Mouse (Mus musculus) layer of hippocampus, adult 6 months (tissue): ENCODE data around the gene Trpm1. TPM values are rescaled to one million over a fixed set of nuclear protein-coding genes. Genes with fewer than 3 reads are reported as not detected.

Experiments
- long read RNA-seq, 2 experiments: library from polyadenylated mRNA; unstranded; transcript quantifications; one replicate each; pipeline ENCODE4 v2.0.0; 2019 to 2020
- microRNA-seq: library from miRNA; unstranded; fragments of <30 nt; microRNA quantifications from one replicate; pipeline ENCODE4 v1.2.0, GENCODE M21; 2020
- polyA plus RNA-seq: library from polyadenylated mRNA; unstranded; fragments of <200 nt; fragmentation: Nextera tagmentation; gene quantifications from 2 replicates; pipeline ENCODE4 v1.2.3, GENCODE M21; 2021

The Trpm1 gene
- 0.03 and 0.09 TPM in 2 replicates for polyA plus RNA-seq
- long read RNA-seq, experiment 1: 0 reads
- long read RNA-seq, experiment 2: 0 reads

DNA sequence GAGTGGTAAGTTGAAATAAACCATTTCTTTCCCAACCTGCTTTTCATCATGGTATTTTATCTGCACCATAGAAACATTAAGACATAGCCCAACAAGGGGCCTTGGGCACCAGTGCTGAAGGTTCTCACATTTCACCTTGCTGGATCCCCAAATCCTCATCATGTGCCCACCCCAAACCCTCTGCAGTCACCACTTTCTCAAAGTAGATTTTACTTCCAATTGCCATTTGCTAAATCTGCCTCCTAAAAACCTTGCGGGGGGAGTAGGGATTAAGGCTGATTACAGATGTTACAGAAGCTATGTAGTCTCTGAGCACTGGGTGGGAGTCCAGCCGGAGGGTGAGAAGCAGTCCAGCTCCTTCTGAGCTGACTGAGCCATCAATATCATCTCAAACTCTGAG, at the start of gene Trpm1:
Gene Trpm1 (plus strand): TSS at position 301 of the 400 bp plus-strand sequence.

DNA sequence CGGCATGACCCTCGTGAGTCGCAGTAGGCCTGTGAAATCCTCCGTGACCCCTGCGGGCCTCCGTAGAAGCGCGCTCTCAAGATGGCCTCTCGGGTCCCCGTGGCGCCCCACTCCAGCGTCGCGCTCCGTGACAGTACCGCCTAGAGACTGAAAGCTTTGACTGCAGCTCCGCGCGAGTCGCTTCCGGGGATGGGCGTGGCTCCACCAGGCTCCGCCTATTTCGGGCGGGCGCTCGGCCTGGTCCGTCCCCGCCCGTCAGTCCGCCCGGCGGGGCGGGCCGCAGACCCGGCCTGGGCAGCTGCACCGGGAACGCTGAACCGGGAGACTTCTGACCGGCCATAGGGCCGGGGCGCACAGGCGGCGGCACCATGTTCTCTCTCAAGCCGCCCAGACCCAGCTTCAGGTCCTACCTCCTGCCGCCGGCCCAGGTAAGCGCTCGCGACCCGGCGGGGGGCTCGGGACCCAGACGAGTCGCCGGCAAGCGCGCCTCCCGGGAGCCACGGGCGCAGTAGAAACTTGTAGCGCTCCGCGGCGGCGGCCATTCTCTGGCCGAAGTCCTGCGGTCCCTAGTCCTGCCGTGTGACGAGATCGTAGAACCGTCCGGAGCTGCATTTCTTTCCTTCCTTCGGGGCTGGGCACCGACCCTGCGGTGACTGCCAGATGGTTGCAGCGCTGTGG, 133.9 kb downstream of the Trpm1 start, which contains the start of gene Mtmr10:
Gene Mtmr10 (plus strand): TSS at position 240 of the 678 bp plus-strand sequence.

Small RNA genes within 50 kb of the gene (microRNA-seq; reads per million reads assigned to microRNA genes)
- gene Mir211: 4.3 reads per million, percentile 16 among the genes with 10 or more reads in this experiment
- not detected for gene Mir6416

Other genes with a start within 250 kb of the Trpm1 start
- gene E030018B13Rik, start 237.0 kb upstream of the Trpm1 start, polyA plus RNA-seq: not detected in 2 replicates
- 136 and 224 TPM in 2 replicates for gene Klf13, start 214.9 kb upstream of the Trpm1 start, polyA plus RNA-seq
- gene Mtmr10, start 133.8 kb downstream of the Trpm1 start, polyA plus RNA-seq: 3.2 and 4.1 TPM in 2 replicates
- 0.24 and 0.39 TPM in 2 replicates for gene Fan1, start 220.3 kb downstream of the Trpm1 start, polyA plus RNA-seq
- 14.7 and 16.2 TPM in 2 replicates for gene Mphosph10, start 238.4 kb downstream of the Trpm1 start, polyA plus RNA-seq
- gene Mcee, start 238.8 kb downstream of the Trpm1 start, polyA plus RNA-seq: 113 and 164 TPM in 2 replicates